Mouse (Mus musculus) small intestine, adult 2 months (tissue): Measurements from ENCODE around the gene Spast. TPM values are rescaled to one million over a fixed set of nuclear protein-coding genes. Genes with fewer than 3 reads are reported as not detected.
A peak's percentile ranks its signal among the peaks of the same experiment; 100 is the strongest.
"Not testable (repeated sequence)": the region's sequence is repeated elsewhere in the genome, so short reads cannot be mapped to it uniquely, and the experiment has no call there.

Source experiments
- H3K27ac ChIP-seq: fragments of 200-500 bp; 2 replicates; pipeline ENCODE4 v1.5.1; 2012; ENCODE audit warnings: low read depth, low read length, control low read depth, inconsistent platforms; ENCODE audit not compliant: insufficient read depth
- H3K27me3 ChIP-seq: fragments of 200-500 bp; 2 replicates; pipeline ENCODE4 v1.6.1; 2012; ENCODE audit warnings: mild to moderate bottlenecking, moderate library complexity, low read length, inconsistent platforms; ENCODE audit not compliant: control insufficient read depth, insufficient read depth
- H3K36me3 ChIP-seq: fragments of 200-500 bp; 2 replicates; pipeline ENCODE4 v1.6.1; 2012; ENCODE audit warnings: mild to moderate bottlenecking, low read length, control low read depth, inconsistent platforms; ENCODE audit not compliant: control insufficient read depth, insufficient read depth
- H3K4me1 ChIP-seq: fragments of 200-500 bp; 2 replicates; pipeline ENCODE4 v1.6.1; 2012; ENCODE audit warnings: low read length, inconsistent platforms, mixed read lengths; ENCODE audit not compliant: control insufficient read depth, insufficient read depth, insufficient read length
- H3K4me3 ChIP-seq: fragments of 200-500 bp; 2 replicates; pipeline ENCODE4 v1.5.1; 2012; ENCODE audit warnings: low read depth, mild to moderate bottlenecking, control low read depth, inconsistent platforms, low read length, moderate library complexity
- CTCF ChIP-seq: fragments of 200-500 bp; IDR thresholded peaks from 2 replicates; pipeline ENCODE4 v1.5.1; 2012; ENCODE audit warnings: low read depth, mild to moderate bottlenecking, control low read depth, inconsistent platforms, low read length, moderate library complexity, mixed read lengths; ENCODE audit not compliant: insufficient replicate concordance, insufficient read length; ENCODE audit errors: extremely low read depth
- POLR2A ChIP-seq: fragments of 200-500 bp; IDR thresholded peaks from 2 replicates; pipeline ENCODE4 v1.6.1; 2012; ENCODE audit warnings: low read depth, mild to moderate bottlenecking, control low read depth, inconsistent platforms, low read length, moderate library complexity
- WGBS: fragments of 180-500 bp; shearing (Covaris S2); methylation state at CpG from one replicate; pipeline ENCODE4 v1.1.7; 2018; 5-methylcytosine and 5-hydroxymethylcytosine counted together
- polyA plus RNA-seq: library from polyadenylated mRNA; depleted of rRNA; stranded (reverse); fragments of >200 nt; gene quantifications from 2 replicates; pipeline ENCODE4 v1.2.3, GENCODE M21; 2012

The Spast gene
- polyA plus RNA-seq, 1 experiment = 7.0 TPM

DNA sequence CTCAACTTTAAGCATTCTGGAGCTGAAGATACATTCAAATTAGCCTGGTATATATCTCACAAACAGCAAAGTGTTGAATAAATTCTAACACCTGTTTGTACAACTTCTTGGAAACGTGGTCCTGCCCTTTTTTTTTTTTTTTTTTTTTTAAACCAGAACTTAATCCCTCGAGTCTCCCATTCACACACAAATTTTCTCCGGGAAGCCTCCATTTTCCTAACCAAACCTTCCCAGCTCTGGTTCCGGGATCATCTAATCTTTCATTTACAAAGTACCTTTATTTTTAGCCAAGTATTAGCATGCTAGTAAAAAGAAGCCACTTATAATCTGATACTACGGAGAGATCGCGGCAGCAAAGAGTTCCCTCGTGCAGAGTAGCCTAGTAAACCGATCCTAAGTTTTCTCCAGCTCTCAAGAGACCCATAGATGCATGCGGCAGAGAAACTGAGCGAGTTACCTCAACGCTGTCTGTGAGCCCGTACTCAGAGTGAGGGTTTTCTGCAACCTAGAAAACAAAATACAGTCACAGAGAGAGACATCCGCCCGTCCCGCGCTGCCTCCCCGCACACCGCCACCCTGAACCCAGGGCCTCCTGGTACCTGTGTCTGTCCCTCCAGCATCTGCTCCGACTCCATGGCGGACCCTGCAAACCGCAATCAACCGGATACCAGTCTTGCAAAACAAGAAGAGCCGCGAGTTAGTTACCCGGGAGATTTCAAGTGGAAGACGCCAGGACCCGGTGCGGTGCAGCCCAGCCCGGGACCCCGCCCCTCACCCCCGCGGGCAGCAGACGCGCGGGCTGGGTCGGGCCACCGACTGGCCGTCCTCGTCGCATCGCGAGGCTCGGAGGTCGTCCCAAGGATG is 23.1 kb upstream of the Spast start:
- no peaks in the 10 kb centered on the region for H3K4me1 ChIP-seq
- 1% methylated on average over 45 of the region's 45 CpGs for WGBS
- peak overlapping the region; percentile 78 for H3K4me3 ChIP-seq
- H3K27me3 ChIP-seq = no peaks in the 10 kb centered on the region
- peaks cover 2% of the 10 kb centered on the region; the same call in 1 of the 2 replicates for H3K36me3 ChIP-seq
- H3K27ac ChIP-seq = peak overlapping the region; percentile 55
- no peak for TF ChIP-seq POLR2A
- no peak for TF ChIP-seq CTCF

- Histone ChIP-seq H3K4me1 (no peaks in the 10 kb centered on the region), H3K4me3 (peak overlapping the region; percentile 78), H3K36me3 (no peaks in the 10 kb centered on the region), H3K27me3 (no peaks in the 10 kb centered on the region), H3K27ac (peak overlapping the region; percentile 69)
- TF ChIP-seq POLR2A (peak; percentile 75), CTCF (peak; percentile 14; the same call in 1 of the 2 replicates)
- under 1% methylated on average over 48 of the region's 48 CpGs for WGBS
Measured at GRCm38 (mm10) chr17:74316309-74316863, 22.4 kb upstream of the Spast start.

DNA sequence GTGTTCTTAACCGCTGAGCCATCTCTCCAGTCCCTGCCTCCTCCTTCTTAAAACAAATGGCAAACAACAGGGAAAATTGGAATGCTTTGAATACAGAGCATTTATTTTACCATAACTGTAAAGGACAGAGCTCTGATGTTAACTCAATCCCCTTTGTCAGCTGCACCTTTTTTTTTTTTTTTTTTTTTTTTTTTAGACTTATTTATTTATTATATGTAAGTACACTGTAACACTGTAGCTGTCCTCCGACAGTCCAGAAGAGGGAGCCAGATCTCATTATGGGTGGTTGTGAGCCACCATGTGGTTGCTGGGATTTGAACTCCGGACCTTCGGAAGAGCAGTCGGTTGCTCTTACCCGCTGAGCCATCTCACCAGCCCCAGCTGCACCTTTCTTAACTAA is 20.1 kb upstream of the Spast start:
- Histone ChIP-seq H3K27me3 (no peaks in the 10 kb centered on the region), H3K27ac (no peak overlapping the region)
- WGBS = 97% methylated on average over 6 of the region's 6 CpGs

GRCm38 (mm10) chr17:74322400-74323054 is 16.3 kb upstream of the Spast start:
- 47% methylated on average over 5 of the region's 5 CpGs for WGBS
- Histone ChIP-seq H3K36me3 (no peaks in the 10 kb centered on the region), H3K4me1 (no peaks in the 10 kb centered on the region), H3K27ac (no peak overlapping the region), H3K27me3 (no peaks in the 10 kb centered on the region), H3K4me3 (no peak overlapping the region)
- TF ChIP-seq CTCF = no peak
- TF ChIP-seq POLR2A = no peak

More for the DNA sequence above, 20.1 kb upstream of the Spast start:
- Histone ChIP-seq H3K36me3 (no peaks in the 10 kb centered on the region), H3K4me1 (no peaks in the 10 kb centered on the region), H3K4me3 (no peak overlapping the region)
- TF ChIP-seq CTCF = no peak
- no peak for TF ChIP-seq POLR2A

- no peak within 1 kb of the TSS for H3K4me3 ChIP-seq
- no peaks in the 10 kb centered on the region for H3K27me3 ChIP-seq
- H3K36me3 ChIP-seq = no peaks in the 10 kb centered on the region
- WGBS = 89% methylated on average over 2 of the region's 2 CpGs
- TF ChIP-seq POLR2A (no peak), CTCF (no peak)
- no peaks in the 10 kb centered on the region for H3K4me1 ChIP-seq
- no peak within 1 kb of the TSS for H3K27ac ChIP-seq
Measured at GRCm38 (mm10) chr17:74323844-74324243, 14.9 kb upstream of the Spast start, which contains the start of gene Dpy30. Gene Dpy30 (minus strand): TSS chr17:74323944.

- not testable (repeated sequence) for H3K4me3 ChIP-seq, H3K36me3 ChIP-seq, H3K4me1 ChIP-seq, H3K27me3 ChIP-seq, H3K27ac ChIP-seq
- WGBS = 83% methylated on average over 7 of the region's 7 CpGs
Measured at GRCm38 (mm10) chr17:74327195-74327594, 11.6 kb upstream of the Spast start.

GRCm38 (mm10) chr17:74328146-74328545 is 10.6 kb upstream of the Spast start:
- not testable (repeated sequence) for H3K27ac ChIP-seq, H3K36me3 ChIP-seq, H3K27me3 ChIP-seq, H3K4me3 ChIP-seq, H3K4me1 ChIP-seq
- peak; percentile 38; the same call in 1 of the 2 replicates for TF ChIP-seq CTCF
- WGBS = 50% methylated on average over 2 of the region's 2 CpGs
